Mouse (Mus musculus): Measurements from ENCODE around the gene Vkorc1l1. TPM values are rescaled to one million over a fixed set of nuclear protein-coding genes. Genes with fewer than 3 reads are reported as not detected.

Gene Vkorc1l1
- polyA plus RNA-seq (2015; fragmentation: Nextera tagmentation; extraction: Ambion mirVana), result 13.8 and 16.8 TPM in 2 replicates

DNA sequence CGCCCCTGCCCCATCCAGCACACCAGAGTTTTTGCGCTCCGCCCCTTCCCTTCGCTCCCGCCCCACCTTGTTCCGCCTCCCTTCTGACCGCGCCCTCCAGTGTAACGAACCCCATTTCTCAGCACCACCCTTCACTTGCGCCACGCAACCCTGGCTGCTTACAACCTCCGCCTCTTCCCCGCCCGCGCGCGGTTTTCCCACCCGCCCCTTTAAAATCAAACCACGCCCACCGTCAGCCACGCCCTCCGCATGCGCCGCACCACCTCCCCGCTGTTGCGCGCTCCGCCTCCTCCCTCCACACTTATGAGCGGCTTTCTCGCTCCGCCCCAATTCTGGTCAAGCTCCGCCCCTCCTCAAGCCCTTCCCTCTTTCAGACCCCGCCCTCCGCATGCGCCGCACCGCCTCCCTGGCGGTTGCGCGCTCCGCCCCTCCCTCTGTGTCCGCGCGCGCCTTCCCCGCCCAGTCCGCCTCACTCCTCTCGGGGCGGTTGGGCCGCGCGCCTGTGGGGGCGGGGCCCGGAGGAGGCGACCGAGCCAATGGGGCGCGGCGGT lies at the start of gene Vkorc1l1:
TSS of gene Vkorc1l1 (plus strand) at position 476 of the 551 bp plus-strand sequence.

DNA sequence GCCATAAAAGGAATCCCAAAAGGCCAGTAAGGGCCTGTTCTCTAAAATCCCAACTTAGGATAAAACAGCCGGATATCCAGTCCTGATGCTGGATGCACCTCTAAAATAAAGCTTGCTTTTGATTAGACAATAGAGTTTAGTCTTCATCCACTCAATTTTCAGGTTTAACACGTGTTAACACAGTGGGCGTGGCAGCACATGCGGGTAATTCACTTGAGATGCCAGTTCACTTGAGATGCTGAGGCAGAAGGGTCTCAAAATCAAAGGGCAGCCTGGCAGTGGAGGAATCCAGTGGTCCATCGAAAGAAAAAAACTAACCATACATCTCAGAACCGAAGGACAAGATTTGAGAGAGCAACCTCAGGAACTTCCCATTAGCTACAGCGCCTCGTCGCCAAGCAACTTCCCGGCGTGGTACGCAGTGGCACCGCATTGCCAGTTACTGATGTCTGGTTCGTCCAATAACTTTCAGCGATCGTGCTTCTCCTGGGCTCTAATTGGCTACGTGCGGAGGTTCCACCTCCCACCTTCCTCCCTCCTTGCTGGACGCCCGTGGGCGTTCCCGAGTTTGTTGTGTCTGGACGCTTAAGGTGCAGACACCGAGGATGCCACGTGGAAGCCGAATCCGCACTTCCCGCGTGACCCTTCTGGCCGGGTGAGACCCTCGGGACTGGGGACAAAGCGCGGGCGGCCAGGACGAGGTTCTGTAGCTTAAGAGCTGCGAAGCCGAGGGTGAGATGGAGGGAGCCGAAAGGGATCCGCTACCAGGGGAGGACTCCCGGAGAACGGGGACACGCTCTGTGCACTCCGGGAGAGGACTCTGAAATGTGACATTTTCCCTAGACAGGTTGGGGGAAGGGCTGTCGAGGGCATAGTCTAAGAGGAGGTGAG lies 46.3 kb upstream of the Vkorc1l1 start, which contains the start of gene Zbed5:
TSS of gene Zbed5 (plus strand) at position 526 of the 891 bp plus-strand sequence.

DNA sequence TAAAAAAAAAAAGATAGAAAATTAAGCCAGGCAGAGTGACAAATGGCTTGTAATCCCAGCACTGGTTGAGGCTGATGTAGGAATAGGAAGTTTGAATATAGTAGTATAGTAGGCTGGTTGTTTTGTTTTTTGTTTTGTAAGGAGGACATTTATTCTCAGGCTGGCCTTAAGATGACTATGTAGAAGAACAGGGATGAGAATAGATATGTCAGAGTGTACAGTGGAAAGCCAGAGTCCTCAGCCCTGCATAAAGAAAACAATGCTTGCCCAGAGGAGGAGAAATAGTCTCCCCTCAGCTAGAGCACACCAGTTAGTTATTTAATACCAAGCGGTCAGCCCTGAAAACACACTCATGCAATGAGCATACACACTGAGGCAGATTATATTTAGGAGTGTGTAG lies 43.3 kb upstream of the Vkorc1l1 start, which contains the start of gene Phkg1:
TSS of gene Phkg1 (minus strand) at position 101 of the 400 bp plus-strand sequence.

DNA sequence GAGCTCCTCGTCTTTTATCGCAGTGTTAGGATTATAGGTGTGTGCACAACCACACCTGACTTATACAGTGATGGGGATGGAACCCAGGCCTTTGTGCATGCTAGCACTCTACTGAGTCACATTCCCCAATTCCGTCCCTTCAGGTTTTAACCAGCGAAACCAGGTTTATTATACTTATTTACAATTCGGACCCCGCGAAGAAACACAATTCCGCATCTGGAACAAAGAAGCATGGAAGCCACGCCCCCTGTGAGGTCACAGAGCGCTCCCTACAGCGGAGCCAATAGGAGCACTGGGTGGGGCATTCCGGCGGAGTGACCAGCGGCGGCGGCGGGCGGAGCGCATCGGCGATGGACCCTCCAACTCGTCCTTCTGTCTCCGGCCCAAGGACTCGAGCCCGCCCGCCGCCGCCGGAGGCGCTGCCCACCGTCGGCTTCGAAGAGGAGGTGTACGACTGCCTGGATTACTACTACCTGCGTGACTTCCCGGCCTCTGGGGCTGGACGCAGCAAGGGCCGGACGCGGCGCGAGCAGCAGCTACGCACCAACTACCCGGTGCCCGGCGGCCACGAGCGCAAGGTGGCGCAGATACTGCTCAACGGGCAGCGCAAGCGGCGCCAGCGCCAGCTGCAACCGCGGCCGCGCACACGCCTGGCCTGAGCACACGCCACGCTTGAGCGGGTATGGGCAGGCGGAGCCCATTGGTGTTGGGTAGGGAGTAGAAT lies 33.4 kb upstream of the Vkorc1l1 start, which contains the start of gene Nupr1l:
TSS of gene Nupr1l (plus strand) at position 299 of the 724 bp plus-strand sequence.

DNA sequence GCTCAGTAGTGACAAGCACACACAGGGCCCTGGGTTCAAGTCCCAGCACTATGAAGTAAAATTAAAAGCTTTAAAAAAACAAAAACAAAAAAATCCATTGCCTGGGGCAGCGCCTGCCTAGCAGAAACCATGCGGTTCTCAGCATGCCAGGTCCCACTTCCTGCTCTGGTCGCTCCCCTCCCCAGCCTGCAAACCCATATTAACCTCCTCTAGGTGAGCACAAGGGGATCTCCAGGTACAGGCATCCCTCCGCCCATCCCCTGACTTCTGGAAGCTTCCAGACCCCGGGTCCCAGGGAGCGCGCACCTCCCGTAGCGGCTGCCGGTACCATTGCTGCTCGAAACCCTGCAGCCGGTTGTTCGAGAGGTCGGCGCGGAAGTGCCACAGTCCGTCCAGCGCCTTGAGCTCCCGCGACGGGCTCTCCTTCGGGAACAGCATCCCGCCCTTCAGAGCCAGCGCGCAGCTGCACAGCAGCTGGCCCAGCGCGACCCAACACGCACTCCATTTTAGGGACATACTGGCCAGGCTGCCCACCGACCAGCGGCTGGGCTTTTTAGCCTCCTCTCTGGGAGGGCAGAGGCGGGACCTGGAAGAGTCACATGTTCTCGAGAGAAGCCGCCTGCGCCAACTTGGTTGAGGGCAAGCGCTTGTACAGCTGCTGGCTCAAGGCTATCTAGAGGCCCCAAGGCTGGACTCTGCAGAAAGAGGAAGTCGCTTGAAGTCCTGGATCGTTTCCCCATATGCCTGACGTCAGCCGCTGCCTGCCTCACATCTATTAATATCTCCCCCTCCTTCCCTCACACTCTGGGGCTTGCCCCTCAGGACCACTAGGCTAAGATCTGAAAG lies 60.8 kb downstream of the Vkorc1l1 start, which contains the start of gene Gusb:
TSS of gene Gusb (minus strand) at position 749 of the 846 bp plus-strand sequence.

DNA sequence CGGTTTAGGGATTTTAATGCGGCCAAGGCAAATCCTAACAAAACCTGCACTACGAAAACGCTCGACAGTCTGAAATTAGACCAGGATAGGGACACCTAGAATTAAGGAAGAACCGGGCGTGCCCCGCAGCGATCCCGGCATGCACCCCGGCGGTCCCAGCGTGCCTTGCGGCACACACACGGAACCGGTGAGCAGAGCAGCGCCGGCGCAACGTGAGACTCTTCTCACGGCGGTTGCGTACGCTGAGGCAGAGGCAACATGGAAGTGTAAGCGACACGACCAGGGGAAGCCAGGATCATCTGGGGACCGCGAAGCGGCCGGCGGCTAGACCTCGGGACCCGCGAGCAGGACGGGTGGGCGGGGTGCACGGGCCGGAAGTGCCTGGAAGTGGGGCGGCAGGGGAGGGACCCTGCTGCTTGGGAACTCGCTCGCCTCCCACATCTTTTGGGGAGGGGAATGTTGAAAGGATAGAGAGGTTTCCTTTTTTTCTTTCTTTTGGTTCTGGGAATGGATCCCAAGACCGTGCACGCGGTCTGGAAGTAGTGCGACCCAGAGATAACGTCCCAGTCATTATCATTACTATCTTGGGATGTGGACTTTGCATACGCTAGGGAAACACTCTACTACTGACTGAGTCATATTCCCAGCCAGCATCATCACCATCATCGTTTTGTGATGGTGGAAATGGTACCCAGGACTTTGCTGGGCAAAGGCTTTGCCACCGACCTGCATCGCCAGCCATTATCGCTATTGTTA lies 87.5 kb downstream of the Vkorc1l1 start, which contains the start of the genes Asl and Crcp:
TSS of gene Asl (minus strand) at position 106 of the 756 bp plus-strand sequence.
TSS of gene Crcp (plus strand) at position 149 of the 756 bp plus-strand sequence.

Other genes with a start within 250 kb of the Vkorc1l1 start
- not detected in 2 replicates for gene Sept14, start 233.5 kb upstream of the Vkorc1l1 start, polyA plus RNA-seq (2015; fragmentation: Nextera tagmentation; extraction: Ambion mirVana)
- 179 and 229 TPM in 2 replicates for gene Mrps17, start 226.5 kb upstream of the Vkorc1l1 start, polyA plus RNA-seq (2015; fragmentation: Nextera tagmentation; extraction: Ambion mirVana)
- 96.9 and 145 TPM in 2 replicates for gene Nipsnap2, start 216.9 kb upstream of the Vkorc1l1 start, polyA plus RNA-seq (2015; fragmentation: Nextera tagmentation; extraction: Ambion mirVana)
- gene Psph, start 154.5 kb upstream of the Vkorc1l1 start, polyA plus RNA-seq (2015; fragmentation: Nextera tagmentation; extraction: Ambion mirVana), result 36.9 and 40.3 TPM in 2 replicates
- gene Sumf2, start 95.0 kb upstream of the Vkorc1l1 start, polyA plus RNA-seq (2015; fragmentation: Nextera tagmentation; extraction: Ambion mirVana), result 57.7 and 68.0 TPM in 2 replicates
- gene Chchd2, start 54.5 kb upstream of the Vkorc1l1 start, polyA plus RNA-seq (2015; fragmentation: Nextera tagmentation; extraction: Ambion mirVana), result 1,691 and 2,228 TPM in 2 replicates
- 3.5 and 4.7 TPM in 2 replicates for gene Zbed5, start 46.2 kb upstream of the Vkorc1l1 start, polyA plus RNA-seq (2015; fragmentation: Nextera tagmentation; extraction: Ambion mirVana)
- 0.20 and 0.59 TPM in 2 replicates for gene Phkg1, start 43.4 kb upstream of the Vkorc1l1 start, polyA plus RNA-seq (2015; fragmentation: Nextera tagmentation; extraction: Ambion mirVana)
- 8.0 and 11.9 TPM in 2 replicates for gene Nupr1l, start 33.4 kb upstream of the Vkorc1l1 start, polyA plus RNA-seq (2015; fragmentation: Nextera tagmentation; extraction: Ambion mirVana)
- gene Gusb, start 61.1 kb downstream of the Vkorc1l1 start, polyA plus RNA-seq (2015; fragmentation: Nextera tagmentation; extraction: Ambion mirVana), result 46.5 and 65.9 TPM in 2 replicates
- gene Asl, start 87.3 kb downstream of the Vkorc1l1 start, polyA plus RNA-seq (2015; fragmentation: Nextera tagmentation; extraction: Ambion mirVana), result 92.5 and 127 TPM in 2 replicates
- 38.0 and 54.7 TPM in 2 replicates for gene Crcp, start 87.3 kb downstream of the Vkorc1l1 start, polyA plus RNA-seq (2015; fragmentation: Nextera tagmentation; extraction: Ambion mirVana)
- 69.9 and 78.5 TPM in 2 replicates for gene Tpst1, start 131.4 kb downstream of the Vkorc1l1 start, polyA plus RNA-seq (2015; fragmentation: Nextera tagmentation; extraction: Ambion mirVana)
- 4.8 and 5.1 TPM in 2 replicates for gene Kctd7, start 202.9 kb downstream of the Vkorc1l1 start, polyA plus RNA-seq (2015; fragmentation: Nextera tagmentation; extraction: Ambion mirVana)
- gene Rabgef1, start 229.8 kb downstream of the Vkorc1l1 start, polyA plus RNA-seq (2015; fragmentation: Nextera tagmentation; extraction: Ambion mirVana), result 15.2 and 30.8 TPM in 2 replicates

Data from adrenal gland, postnatal 0 days (tissue).